Mouse (Mus musculus) E14TG2a.4 (cell line): ENCODE results near the gene Mak.

Experiments used
- H3K27me3 ChIP-seq: 2 replicates; pipeline ENCODE4 v1.6.1; 2014; ENCODE audit warnings: low read length, control low read depth; ENCODE audit not compliant: insufficient read depth
- H3K36me3 ChIP-seq: 2 replicates; pipeline ENCODE4 v1.6.1; 2014; ENCODE audit warnings: low read length, control low read depth; ENCODE audit not compliant: insufficient read depth
- H3K4me1 ChIP-seq: replicated peaks from 2 replicates; pipeline ENCODE4 v1.6.1; 2014; ENCODE audit warnings: low read depth, low read length, control low read depth
- H3K4me3 ChIP-seq: replicated peaks from 2 replicates; pipeline ENCODE4 v1.5.1; 2014; ENCODE audit warnings: mild to moderate bottlenecking, low read length
- H3K9me3 ChIP-seq: 2 replicates; pipeline ENCODE4 v1.6.1; 2014; ENCODE audit warnings: low read length, control low read depth
- CTCF ChIP-seq: conservative IDR thresholded peaks from 2 replicates; pipeline ENCODE4 v1.5.1; 2014; ENCODE audit warnings: low read length
- NANOG ChIP-seq: IDR thresholded peaks from 2 replicates; pipeline ENCODE4 v1.6.1; 2014; ENCODE audit warnings: borderline replicate concordance, low read length, mixed read lengths
- POU5F1 ChIP-seq: IDR thresholded peaks from 2 replicates; pipeline ENCODE4 v1.6.1; 2014; ENCODE audit warnings: low read length, borderline replicate concordance

The Mak gene

DNA sequence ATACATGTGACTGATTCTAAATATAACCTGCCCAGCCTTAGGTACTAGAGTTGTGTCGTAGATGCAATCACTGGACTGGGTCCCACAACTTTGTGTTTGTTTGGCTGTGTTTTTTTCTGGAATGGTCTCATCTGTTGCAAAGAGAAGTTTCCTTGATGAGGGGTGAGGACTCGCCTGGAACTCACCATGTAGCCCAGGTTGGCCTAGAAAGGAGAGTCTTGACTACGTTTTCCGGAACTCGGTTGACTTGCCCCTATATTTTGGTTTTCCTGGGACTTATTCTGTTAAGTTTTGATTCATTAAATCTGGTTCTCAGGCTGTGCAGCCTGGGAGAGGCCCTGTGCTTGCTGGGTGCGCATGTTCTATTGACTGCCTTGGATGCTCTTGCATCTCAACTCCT, 1.2 kb upstream of the Mak start:
- no peaks in the 10 kb centered on the region for H3K36me3 ChIP-seq
- TF ChIP-seq POU5F1 (no peak), CTCF (no peak), NANOG (no peak)
- no peaks in the 10 kb centered on the region for H3K9me3 ChIP-seq
- H3K4me3 ChIP-seq: no peak overlapping the region
- peaks cover 17% of the 10 kb centered on the region for H3K4me1 ChIP-seq
- H3K27me3 ChIP-seq: peaks cover 49% of the 10 kb centered on the region

DNA sequence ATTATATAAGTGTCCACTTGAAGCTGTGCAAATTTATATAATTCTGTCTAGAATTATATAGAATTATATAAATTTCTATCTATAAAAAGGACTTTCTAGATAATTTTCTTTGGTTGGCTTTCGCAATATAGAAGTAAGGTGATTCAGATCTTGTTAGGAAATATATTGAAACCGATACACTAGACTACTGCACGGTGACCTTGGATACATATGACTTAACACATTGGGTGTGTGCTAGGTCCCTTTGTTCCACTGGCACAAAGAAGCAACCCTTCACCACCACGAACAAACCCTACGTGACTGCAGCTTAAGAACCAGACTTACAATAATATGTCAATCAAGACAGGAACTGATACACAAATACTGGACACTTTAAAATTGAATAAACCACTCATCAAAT, 353 bp upstream of the Mak start:
- Histone ChIP-seq H3K9me3 (no peaks in the 10 kb centered on the region), H3K4me1 (peaks cover 15% of the 10 kb centered on the region), H3K4me3 (no peak overlapping the region), H3K36me3 (no peaks in the 10 kb centered on the region), H3K27me3 (peaks cover 56% of the 10 kb centered on the region)
- TF ChIP-seq CTCF (no peak), POU5F1 (no peak), NANOG (no peak)

DNA sequence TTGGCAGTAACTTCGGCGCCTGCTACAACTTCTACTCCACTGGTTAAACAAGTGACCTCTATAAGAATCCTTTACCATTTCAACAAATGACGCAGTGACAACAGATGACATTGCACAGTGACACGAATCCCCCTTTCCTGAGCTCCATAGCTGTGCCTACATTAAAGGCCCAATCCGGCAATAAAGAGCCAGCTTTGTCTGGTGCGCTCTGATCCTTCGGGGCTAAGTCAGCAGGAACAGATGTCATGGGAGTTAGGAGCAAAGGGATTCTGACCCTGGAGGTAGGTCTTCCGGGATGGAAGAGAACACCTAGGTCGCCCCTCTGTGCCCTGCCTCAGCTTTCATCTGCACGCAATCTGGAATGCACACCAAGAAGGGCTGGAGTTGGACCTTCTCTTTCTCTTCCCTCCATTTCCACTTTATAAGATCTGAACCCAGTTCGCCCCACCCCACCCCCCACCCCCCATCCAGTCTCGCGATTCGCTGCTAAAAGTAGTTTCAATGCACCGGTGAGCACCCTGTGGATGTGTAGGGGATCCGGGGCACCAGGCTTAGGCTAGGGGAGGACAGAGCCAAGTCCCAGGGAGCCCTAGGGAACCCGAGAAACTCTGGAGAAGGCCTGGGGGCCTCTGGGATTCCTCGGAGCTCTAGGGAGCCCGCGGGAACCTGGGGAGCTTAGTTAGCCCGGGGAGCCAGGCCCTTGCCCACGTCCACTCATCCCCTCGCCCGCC, 651 bp downstream of the Mak start:
- Histone ChIP-seq H3K36me3 (no peaks in the 10 kb centered on the region), H3K4me1 (peaks cover 11% of the 10 kb centered on the region), H3K9me3 (no peaks in the 10 kb centered on the region), H3K27me3 (peaks cover 56% of the 10 kb centered on the region), H3K4me3 (peak overlapping the region; percentile 74)
- TF ChIP-seq NANOG: no peak

DNA sequence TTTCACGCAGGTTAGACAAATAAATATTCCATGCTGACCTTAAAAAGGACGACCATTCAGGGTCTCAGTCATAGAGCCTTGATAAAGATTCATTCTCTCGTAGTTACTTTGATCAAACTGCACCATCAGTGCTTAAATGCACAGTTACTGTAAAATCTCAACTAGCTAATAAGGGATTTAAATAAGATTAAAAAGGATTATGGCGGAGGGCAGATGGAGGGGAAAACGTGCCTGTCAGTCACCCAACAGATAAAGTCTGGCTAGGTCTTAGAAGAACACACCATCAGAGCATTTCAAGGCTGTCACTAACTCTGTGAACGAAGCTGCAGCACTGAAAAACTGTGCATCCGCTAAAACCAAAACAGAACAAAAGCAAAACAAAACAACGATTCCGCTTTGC, 1.6 kb downstream of the Mak start:
- peaks cover 15% of the 10 kb centered on the region for H3K4me1 ChIP-seq
- TF ChIP-seq POU5F1: no peak
- no peak for TF ChIP-seq NANOG
- no peak overlapping the region for H3K4me3 ChIP-seq
- peaks cover 56% of the 10 kb centered on the region for H3K27me3 ChIP-seq
- no peaks in the 10 kb centered on the region for H3K36me3 ChIP-seq
- no peaks in the 10 kb centered on the region for H3K9me3 ChIP-seq

DNA sequence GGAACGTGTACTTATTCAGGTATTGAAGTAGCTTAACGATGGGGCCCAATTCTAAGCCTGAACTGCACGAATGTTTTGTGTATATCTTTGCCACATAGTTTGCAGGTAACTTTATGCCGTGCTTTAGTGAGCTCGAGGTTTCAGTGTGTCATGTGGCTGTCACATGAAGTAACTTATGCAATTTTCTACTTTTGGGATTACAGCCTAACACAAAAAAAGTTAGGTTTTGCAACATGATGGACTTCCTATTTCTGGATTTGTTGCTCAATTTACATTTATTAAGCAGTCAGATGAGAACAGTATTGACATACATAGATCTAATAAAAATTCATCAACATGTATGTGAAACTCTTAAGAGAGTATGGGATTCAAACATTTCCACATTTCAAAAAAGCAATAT, 5.7 kb downstream of the Mak start:
- H3K36me3 ChIP-seq: no peaks in the 10 kb centered on the region
- peaks cover 12% of the 10 kb centered on the region for H3K4me1 ChIP-seq
- H3K4me3 ChIP-seq: no peak overlapping the region
- peaks cover 36% of the 10 kb centered on the region for H3K27me3 ChIP-seq
- TF ChIP-seq NANOG (no peak), POU5F1 (no peak), CTCF (no peak)
- H3K9me3 ChIP-seq: no peaks in the 10 kb centered on the region

DNA sequence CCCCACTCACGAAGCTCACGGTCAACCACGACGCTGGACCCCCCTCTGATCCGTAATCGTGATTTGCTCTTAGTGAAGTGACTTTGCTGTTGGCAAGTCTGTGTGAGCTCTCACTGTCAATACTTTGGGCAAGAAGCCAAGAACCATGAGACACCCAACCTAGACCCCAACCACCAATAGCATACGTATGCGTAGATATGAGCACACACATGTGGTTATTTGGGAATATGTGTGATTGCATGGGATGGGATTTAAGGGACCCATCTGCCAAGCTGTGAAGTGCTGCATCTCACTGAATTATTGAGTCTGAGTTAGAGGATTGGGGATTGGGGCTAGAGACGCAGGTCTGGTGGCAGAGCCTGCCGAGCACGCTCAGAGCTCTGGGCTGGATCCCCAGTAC, 7.9 kb downstream of the Mak start:
- no peak for TF ChIP-seq NANOG
- no peak for TF ChIP-seq POU5F1
- TF ChIP-seq CTCF: no peak
- peaks cover 4% of the 10 kb centered on the region; the same call in 1 of the 2 replicates for H3K4me1 ChIP-seq
- H3K4me3 ChIP-seq: no peak overlapping the region
- no peaks in the 10 kb centered on the region for H3K9me3 ChIP-seq
- peaks cover 15% of the 10 kb centered on the region for H3K27me3 ChIP-seq
- H3K36me3 ChIP-seq: no peaks in the 10 kb centered on the region

DNA sequence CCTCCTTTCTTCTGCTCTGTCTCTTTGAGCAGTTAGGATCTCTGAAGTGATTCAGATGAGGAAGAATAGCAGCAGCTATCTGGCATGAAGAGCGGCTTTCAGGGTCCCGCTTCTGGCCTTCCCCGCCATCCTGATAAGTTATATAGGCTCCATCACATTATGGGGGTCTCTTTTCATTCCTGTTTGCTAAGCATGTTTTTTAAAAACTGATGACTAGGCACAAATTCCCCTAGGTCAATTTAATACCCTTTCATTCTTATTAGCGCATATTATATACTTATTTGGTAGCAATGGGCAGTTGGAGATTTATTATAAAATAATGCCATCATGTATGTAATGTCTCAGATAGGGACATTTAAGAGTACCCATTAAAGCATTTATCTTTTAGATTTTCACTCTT, 11.9 kb downstream of the Mak start:
- Histone ChIP-seq H3K36me3 (no peaks in the 10 kb centered on the region), H3K9me3 (no peaks in the 10 kb centered on the region), H3K4me1 (no peaks in the 10 kb centered on the region), H3K27me3 (no peaks in the 10 kb centered on the region), H3K4me3 (no peak overlapping the region)
- no peak for TF ChIP-seq POU5F1
- no peak for TF ChIP-seq NANOG
- no peak for TF ChIP-seq CTCF

DNA sequence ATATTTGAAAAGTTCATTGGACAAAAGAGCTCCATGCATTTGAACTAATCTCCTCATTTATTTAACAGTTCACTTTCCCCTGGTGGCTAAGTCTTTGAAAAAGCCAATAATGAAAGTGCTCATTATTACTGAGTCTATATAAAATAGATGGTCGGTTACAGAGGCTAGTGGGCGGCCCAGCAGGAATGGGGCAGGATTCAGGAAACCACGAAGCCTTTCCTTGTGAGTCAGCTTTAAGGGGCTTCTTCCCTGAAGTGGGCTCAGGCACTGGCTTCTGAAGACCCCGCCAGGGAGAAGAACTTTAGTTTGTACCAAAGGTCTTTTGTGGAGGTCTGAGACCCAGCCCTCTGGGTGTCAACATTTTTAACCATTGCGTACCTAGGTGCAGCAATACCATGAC, 27.5 kb downstream of the Mak start:
- no peak overlapping the region for H3K4me3 ChIP-seq
- no peaks in the 10 kb centered on the region for H3K36me3 ChIP-seq
- TF ChIP-seq NANOG (no peak), POU5F1 (no peak), CTCF (no peak)
- no peaks in the 10 kb centered on the region for H3K4me1 ChIP-seq
- no peaks in the 10 kb centered on the region; the same call in 1 of the 2 replicates for H3K27me3 ChIP-seq
- no peaks in the 10 kb centered on the region for H3K9me3 ChIP-seq

DNA sequence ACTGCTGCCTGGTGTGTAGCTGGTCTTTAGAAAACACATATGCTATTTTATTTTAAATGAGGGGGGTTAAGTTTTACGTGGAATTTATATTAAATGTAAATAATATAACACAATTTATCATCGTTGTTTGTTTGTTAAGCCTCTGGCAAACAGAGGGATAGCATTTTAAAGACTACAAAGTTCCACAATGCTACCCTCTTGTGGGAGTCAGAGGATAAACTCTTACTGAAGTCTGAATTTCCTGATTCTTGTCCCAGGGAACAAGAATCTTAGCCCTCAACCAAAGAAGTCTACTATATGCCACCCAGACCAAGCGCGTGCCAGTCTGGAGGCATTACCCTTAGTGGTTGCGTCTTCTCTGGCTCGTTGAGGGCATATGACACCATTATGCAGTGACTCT, 32.2 kb downstream of the Mak start:
- no peaks in the 10 kb centered on the region for H3K27me3 ChIP-seq
- no peaks in the 10 kb centered on the region for H3K36me3 ChIP-seq
- no peak for TF ChIP-seq POU5F1
- TF ChIP-seq CTCF: no peak
- TF ChIP-seq NANOG: no peak
- H3K4me3 ChIP-seq: no peak overlapping the region
- no peaks in the 10 kb centered on the region for H3K9me3 ChIP-seq
- H3K4me1 ChIP-seq: no peaks in the 10 kb centered on the region

DNA sequence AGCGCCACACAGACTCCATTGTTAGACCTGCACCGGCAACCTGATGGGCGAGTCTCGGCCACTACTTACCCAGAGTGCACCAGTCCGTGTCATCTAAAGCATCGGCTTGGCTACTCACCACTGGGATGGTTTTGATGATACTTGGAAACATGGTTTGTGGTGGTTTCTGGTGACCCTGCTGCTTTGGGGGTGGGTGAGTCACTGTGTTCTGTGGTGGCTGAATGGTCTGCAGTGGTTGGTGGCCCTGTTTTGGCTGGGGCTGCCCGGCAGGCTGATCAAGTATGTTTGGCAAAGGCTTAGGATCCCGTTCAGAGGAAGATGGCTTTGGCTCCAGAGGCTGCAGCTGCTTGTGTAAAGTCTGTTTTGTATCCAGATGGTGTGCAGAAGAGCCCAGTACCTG, 33.6 kb downstream of the Mak start:
- Histone ChIP-seq H3K27me3 (no peaks in the 10 kb centered on the region), H3K36me3 (no peaks in the 10 kb centered on the region), H3K4me1 (no peaks in the 10 kb centered on the region), H3K4me3 (no peak overlapping the region), H3K9me3 (no peaks in the 10 kb centered on the region)
- TF ChIP-seq POU5F1: no peak
